Mouse (Mus musculus): ENCODE data around the gene Rln1. TPM values are rescaled to one million over a fixed set of nuclear protein-coding genes. Genes with fewer than 3 reads are reported as not detected.

Rln1 gene
- total RNA-seq, 4 experiments from 2014 or later, result 1.3 to 2.4 (median 1.8) TPM

GRCm38 (mm10) chr19:29361468-29362130 is 27.1 kb upstream of the Rln1 start:
- peak; percentile 91 for DNase-seq (ENCODE audit: low spot score in 2 of 2)

GRCm38 (mm10) chr19:29360251-29360650 is 25.8 kb upstream of the Rln1 start:
- no peak for DNase-seq (ENCODE audit: low spot score in 2 of 2)

- DNase-seq (ENCODE audit: low spot score in 2 of 2), result no peak
These were observed 21.8 kb upstream of the Rln1 start for GRCm38 (mm10) chr19:29356281-29356680.

GRCm38 (mm10) chr19:29354895-29355877 is 20.7 kb upstream of the Rln1 start:
- peak; percentile 65 to 86 for DNase-seq (ENCODE audit: low spot score in 2 of 2)

- DNase-seq (ENCODE audit: low spot score in 2 of 2), result no peak
These were observed 16.5 kb upstream of the Rln1 start for GRCm38 (mm10) chr19:29350991-29351390.

- no peak for DNase-seq (ENCODE audit: low spot score in 2 of 2)
These were observed 11.2 kb upstream of the Rln1 start for GRCm38 (mm10) chr19:29345636-29346035.

GRCm38 (mm10) chr19:29344868-29345267 is 10.4 kb upstream of the Rln1 start:
- DNase-seq (ENCODE audit: low spot score in 2 of 2), result no peak

- DNase-seq (ENCODE audit: low spot score in 2 of 2), result no peak
These were observed 7.8 kb upstream of the Rln1 start for GRCm38 (mm10) chr19:29342281-29342680.

- DNase-seq (ENCODE audit: low spot score in 2 of 2), result no peak
These were observed 6.6 kb upstream of the Rln1 start for GRCm38 (mm10) chr19:29341029-29341428.

GRCm38 (mm10) chr19:29336624-29337023 is 2.2 kb upstream of the Rln1 start:
- DNase-seq (ENCODE audit: low spot score in 2 of 2), result no peak

- no peak for DNase-seq (ENCODE audit: low spot score in 2 of 2)
These were observed 7.5 kb downstream of the Rln1 start for GRCm38 (mm10) chr19:29326822-29327552.

GRCm38 (mm10) chr19:29326396-29326795 is 8.1 kb downstream of the Rln1 start:
- no peak for DNase-seq (ENCODE audit: low spot score in 2 of 2)

- DNase-seq (ENCODE audit: low spot score in 2 of 2), result no peak
These were observed 8.7 kb downstream of the Rln1 start for GRCm38 (mm10) chr19:29325852-29326180.

- DNase-seq (ENCODE audit: low spot score in 2 of 2), result no peak
These were observed 9.2 kb downstream of the Rln1 start, which contains the start of gene Insl6 for GRCm38 (mm10) chr19:29325053-29325851. Insl6 (minus strand) TSS chr19:29325356.

- DNase-seq (ENCODE audit: low spot score in 2 of 2), result no peak
These were observed 10.9 kb downstream of the Rln1 start for GRCm38 (mm10) chr19:29323416-29324049.

GRCm38 (mm10) chr19:29312661-29313060 is 21.8 kb downstream of the Rln1 start:
- no peak for DNase-seq (ENCODE audit: low spot score in 2 of 2)

- peak; percentile 53 for DNase-seq (ENCODE audit: low spot score in 2 of 2)
These were observed 22.7 kb downstream of the Rln1 start for GRCm38 (mm10) chr19:29311791-29312190.

- no peak for DNase-seq (ENCODE audit: low spot score in 2 of 2)
These were observed 25.6 kb downstream of the Rln1 start for GRCm38 (mm10) chr19:29308832-29309231.

- DNase-seq (ENCODE audit: low spot score in 2 of 2), result no peak
These were observed 32.4 kb downstream of the Rln1 start for GRCm38 (mm10) chr19:29302119-29302518.

GRCm38 (mm10) chr19:29300919-29301318 is 33.6 kb downstream of the Rln1 start:
- no peak for DNase-seq (ENCODE audit: low spot score in 2 of 2)

Measured in layer of hippocampus, adult 8-10 months (tissue).